Mouse (Mus musculus): ENCODE measurements at regions not wholly inside any gene's neighbourhood (a gene's known extent, or its start where the extent isn't known, plus 50 kb on each side); places are given as distances from the start of the nearest gene placed in this dataset.
A peak's percentile ranks its signal among the peaks of the same experiment; 100 is the strongest.

DNA sequence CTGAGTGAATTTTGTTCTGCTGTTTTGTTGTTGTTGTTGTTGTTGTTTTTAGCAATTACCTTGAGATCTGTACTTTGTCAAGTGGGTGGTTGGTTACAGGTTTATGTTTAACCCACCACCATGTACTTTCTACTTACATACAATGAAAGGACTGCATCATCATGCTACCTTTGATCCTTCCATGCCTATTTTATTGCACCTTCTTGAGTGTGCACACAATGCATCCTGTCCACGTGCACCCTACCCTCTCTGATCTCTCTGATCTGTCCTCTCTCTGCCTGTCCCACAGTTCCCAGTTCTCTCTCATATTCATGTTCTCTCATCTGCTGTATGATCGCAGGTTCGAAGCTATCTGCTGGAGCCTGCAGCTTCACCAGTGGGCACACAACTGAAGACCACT lies 59.9 kb upstream of the Gas1 start:
- no peak for DNase-seq (ENCODE audit: low spot score in 2 of 2)

DNA sequence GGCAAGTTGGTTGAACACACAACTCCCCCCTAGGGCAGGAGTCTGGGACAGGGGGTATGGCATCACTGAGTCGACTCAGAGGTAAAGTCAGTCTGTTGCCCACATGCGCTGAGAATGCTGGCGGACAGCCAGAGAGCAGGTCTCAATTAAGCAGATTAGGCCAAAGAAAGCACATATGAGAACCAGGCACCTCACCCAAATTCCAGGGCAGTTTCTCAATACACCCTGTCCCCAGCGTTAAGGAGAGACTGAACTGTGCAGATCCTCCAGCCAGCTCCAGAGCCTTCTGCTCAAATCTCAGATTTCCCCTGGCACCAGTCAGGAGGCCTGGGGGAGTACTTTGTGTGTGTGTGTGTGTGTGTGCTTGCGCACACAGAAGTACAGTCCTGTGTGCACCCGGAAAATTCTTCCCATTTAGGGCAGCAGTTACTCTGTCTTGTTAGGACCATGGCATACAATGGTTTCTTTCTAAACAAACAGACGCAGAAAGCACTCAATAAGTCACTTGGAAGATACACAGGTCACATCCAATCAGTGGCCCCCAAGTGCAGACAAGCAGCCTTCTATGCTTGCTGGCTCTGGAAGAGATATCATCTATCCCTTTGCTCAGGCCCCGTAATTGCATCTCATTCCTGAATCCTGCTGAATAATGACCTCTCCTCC lies 65.4 kb upstream of the Gas1 start:
- DNase-seq (ENCODE audit: low spot score in 2 of 2) = no peak

DNA sequence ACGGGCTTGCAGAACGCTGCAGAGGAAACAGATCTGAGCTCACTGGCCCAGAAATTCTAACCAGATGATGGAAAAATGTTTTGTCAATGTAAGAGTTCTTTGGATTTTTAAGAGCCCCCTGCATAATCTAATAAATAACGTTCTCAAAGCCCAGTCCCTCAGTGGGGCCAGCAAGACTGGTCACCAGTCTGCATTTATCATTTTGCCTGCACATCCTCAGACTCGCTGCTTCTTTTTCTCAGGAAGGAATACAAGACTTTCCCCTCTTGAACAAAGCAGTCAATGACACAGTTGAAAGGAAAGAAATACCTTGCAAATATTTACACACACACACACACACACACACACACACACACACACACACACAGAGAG lies 65.9 kb upstream of the Gas1 start:
- DNase-seq (ENCODE audit: low spot score in 2 of 2) = no peak

DNA sequence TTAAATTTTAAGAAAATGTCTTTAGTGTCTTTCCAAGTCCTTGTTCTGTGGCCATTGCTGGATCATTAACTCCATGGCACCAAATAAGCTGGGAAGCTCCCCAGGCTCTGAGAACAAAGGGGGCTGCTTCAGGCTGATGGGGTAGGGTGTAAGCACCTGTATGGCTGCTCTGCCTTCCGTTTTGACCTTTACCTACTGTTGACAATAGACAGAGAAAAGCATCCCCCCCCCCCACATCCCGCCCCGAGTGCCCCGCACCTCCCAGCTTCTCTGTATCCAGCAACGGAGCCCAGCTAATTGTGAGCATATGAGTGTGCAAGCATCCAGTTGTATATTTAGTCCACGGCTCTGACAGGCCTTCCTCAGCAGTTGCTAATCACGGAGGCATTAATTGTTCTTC lies 78.0 kb upstream of the Gas1 start:
- no peak for DNase-seq (ENCODE audit: low spot score in 2 of 2)

DNA sequence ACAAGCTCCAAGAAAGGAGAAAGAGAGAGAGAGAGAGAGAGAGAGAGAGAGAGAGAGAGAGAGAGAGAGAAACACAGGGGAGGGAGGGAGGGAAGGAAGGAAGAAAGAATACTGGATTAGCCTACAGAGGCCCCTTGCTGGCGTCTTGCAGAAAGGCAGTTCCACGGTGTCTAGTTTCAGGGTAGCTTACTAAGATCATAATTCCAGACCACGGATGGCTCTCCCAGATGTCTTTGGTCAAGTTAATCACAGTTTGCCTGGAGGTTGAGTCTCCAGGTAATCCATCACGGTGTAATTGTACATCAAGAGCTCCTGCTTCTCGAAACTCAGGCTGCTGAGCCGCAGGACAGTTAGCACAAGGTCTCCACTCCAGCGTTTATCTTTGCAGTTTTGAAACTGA lies 78.5 kb upstream of the Gas1 start:
- no peak for DNase-seq (ENCODE audit: low spot score in 2 of 2)

DNA sequence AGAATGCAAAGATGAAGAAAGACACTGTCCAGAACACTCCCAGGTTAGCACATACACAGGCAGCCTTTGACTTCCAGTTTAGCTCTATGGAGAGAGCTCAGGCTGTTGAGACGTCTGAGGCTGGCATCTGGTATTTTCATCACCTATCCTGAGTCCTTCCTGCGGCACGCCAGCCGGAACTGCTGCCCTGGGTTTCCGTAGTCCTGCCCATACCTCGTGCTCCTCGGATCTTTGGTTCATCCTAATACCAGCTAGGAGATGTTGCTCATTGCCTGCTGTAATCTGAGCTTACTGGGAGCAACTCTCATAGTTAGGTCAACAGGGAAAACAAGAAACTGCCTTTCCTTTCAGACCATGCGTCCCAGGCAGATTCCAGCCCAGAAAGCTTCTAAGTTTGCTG lies 79.8 kb upstream of the Gas1 start:
- DNase-seq (ENCODE audit: low spot score in 2 of 2) = no peak

DNA sequence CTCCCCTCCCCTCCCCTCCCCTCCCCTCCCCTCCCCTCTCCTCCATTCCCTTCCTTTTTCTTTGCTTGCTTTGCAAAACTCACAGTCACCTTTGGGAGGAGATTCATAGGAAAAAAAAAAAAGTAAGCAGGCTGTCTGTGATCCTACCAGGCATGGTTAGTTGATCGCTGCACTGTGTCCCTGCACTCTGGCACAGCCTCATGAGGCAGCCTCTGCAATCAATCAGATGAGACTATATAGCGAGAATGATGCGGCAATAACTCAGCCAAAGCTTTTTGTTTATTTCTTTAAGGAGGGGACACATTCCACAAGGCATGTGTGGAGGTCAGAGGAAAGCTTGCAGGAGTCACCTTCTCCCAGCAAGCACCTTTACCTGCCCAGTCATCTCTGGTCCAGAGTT lies 80.7 kb upstream of the Gas1 start:
- no peak for DNase-seq (ENCODE audit: low spot score in 2 of 2)

DNA sequence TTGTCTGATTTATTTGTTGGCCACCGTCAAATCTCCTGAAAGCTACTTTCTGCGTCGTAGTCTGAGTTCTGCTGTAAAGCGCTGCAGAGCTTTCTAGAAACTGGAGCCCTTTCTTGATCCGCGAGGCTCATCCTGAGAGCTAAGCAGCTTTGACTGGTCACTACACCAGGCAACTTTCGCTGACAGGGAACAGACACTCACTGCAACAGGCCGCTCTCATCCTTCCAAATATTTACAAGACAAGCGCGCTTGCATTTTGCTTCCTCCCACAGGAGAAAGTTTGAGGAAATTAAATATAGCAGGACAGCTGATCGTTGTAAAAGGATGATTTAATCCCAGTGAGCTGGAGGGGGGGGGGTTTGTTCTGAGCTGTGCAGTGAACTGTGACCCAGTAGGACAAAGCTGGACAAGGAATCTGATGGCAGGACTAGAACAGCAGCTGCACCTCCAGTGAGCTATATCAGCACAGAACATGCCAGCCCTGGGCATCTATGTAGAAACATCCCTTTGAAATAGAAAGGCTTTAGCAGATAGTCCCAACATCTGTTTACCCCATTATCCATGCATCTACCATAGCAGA lies 85.4 kb upstream of the Gas1 start:
- no peak for DNase-seq (ENCODE audit: low spot score in 2 of 2)

DNA sequence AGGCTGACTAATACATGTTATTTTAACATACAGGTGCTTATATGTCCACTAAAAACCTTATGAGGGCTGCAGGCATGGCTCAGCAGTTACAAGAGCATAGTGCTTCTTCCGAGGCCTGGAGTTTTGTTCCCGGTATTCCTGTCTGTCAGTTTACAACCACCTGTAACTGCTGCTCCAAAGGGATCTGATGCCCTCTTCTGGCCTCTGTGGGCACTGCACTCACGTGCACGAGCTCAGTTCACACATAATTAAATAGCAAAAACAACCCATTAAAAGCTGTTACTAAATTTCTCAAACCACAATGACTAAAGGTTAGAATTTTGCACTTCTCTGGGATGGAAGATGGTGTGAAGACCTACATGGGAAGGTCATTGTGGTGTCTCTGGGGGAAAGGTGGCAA lies 87.3 kb upstream of the Gas1 start:
- DNase-seq (ENCODE audit: low spot score in 2 of 2) = no peak

DNA sequence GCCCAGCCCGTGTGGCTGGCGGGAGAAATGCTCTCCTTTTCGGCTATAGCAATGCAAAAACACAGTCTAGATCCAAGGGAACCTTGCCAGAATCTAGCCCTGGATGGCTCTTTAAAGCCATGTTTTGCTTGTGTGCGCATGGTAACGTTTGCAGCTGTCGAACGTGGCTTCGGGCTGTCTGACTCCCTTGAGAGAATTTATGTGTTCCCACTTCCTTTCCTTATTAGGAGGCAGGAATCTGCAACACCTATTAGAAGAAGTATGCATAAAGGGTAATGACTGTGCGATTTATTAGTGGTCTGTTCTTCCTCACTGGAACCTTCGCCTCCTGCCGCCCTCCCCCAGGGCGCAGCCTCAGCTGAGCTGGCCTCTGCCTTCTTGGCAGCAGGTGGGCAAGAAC lies 90.4 kb upstream of the Gas1 start:
- peak in 1 of 2 experiments; percentile 18 for DNase-seq (ENCODE audit: low spot score in 2 of 2)

DNA sequence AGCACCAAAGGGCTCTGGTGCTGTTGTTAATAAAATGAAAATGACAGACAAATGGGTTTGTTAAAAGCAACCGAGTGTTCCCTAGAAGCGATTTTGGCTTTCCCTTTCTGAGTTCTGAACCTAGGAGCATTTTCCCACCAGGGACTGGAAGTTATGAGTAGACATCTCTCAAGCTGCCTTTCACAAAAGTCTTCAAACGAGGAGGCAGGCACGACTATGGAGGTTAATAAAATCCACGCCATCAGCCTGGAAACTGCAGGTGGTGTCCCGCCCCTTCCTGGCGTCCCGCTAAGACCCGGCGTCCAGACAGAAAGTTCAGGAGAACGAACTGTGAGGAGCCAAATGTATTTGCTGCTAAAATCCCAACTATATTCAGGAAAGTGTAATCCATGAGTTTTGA lies 91.1 kb upstream of the Gas1 start:
- DNase-seq (ENCODE audit: low spot score in 2 of 2) = no peak

DNA sequence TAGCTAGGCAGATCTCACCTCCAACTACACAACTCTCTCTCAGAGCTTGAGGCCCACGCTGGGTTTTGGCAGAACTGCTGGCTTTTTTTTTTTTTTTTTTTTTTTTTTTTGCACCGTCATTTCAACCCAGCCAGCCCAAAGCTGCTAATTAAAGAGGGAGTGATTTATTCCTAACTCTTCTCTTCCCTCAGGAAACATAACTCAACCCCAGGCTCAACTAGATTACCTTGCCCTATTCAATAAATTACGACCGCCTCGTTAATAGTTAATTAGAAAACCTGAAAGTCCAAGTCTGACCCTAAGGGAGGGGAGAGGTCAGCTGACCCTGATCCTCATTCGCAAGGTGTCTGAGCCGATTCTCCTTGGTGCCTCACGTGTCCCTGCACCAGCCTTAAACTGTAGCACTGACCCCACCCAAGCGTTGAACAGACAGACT lies 92.3 kb upstream of the Gas1 start:
- DNase-seq (ENCODE audit: low spot score in 2 of 2) = no peak

DNA sequence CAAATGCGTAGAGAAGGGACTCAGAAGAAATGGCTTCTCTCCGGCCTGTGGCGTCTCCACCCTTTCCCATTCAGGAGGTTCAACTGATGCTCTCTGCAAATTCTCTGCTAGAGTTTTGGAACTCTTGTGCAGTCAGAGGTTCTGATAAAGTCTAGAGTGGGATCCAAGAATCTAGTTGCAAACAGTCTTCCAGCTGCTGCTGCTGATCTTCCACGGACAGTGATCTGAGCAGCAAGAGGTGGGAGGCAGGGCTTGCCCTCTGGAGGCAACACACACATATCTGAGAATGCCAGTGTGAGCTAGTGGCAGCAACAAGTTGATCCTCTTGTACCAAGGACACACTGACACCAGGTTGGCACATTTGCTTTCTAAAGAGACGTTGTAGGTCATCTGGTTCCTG lies 93.4 kb upstream of the Gas1 start:
- no peak for DNase-seq (ENCODE audit: low spot score in 2 of 2)

DNA sequence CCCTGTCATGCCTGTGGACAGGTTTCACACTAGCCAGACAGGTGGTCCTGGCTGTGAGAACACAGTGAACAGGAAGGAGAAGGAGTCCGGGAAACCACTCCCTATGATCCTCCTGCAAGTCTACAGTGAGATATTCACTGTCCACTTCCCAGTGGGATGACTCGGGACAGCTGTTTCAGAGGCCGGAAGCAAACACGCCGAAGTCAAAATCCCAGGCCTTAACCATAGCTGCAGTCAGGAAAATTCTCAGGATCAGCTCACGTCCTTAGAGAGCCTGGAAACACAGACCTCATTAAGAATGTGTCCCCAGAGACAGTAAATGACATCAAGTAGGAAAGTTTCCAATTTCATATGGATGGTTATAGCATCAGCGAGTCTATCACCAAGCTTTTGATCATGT lies 96.2 kb upstream of the Gas1 start:
- no peak for DNase-seq (ENCODE audit: low spot score in 2 of 2)

DNA sequence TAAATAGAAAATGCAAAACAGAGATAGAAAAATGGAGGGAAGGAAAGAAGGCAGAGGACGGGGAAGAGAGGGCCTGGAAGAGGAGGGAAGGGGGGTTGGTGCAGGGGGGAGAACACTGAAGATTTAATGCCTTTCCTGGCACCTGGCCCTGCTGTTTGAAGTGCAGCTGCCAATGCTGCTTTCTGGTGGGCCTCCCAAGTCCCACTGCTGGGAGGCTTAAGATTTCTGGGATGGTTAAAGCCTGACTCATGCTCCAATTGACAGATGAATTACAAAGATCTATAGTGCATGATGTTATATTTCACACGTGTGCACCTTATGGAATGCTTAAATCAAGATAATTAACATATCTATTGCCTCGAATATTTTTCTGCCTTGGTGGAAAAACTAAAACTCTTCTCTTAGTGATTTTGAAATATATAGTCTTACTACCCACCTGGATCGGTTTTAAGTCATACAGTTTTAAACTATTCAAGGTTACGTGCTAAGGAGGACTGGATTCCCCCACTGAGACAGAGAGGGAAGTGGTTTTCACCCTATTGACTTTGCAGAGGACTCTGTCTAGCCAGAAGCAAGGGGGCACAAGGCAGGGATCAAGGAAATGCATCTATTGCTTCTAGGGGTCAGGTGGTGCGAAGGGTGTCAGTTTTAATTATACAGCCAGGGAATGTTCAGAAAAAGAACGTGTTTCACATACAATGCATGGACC lies 105.5 kb upstream of the Gas1 start:
- no peak for DNase-seq (ENCODE audit: low spot score in 2 of 2)

DNA sequence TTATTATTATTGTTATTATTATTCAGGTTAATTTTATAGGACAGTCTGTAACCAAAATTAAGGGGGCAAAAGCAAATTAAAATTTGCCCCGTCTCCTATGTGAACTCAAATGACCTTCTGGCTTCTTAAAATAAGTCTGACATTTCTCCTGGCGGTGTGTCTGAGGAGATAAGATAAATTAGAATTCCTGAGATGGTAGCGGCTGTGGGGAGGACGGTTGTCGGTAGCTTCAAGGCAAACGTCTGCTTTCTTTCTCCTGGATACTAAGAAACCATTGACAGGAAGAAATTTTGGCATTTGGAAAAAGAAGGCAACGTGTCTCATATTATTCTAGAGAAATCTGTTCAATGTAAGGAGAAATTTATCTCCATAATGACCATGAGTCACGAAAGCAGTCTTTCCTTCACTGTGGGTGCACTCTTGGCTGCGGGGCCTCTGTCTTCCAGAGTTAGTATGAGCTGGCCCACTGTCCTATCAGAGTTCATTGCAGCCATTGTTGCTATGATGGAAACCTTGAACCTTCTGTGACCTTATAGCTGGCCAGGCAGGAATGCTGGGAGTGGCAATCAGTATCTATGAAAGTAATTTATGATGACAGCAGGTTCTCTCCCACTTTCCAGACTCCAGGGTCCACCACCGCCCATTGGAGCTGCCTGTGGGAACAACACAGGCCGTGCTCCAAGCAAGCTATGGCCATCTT lies 109.5 kb upstream of the Gas1 start:
- DNase-seq (ENCODE audit: low spot score in 2 of 2) = no peak

DNA sequence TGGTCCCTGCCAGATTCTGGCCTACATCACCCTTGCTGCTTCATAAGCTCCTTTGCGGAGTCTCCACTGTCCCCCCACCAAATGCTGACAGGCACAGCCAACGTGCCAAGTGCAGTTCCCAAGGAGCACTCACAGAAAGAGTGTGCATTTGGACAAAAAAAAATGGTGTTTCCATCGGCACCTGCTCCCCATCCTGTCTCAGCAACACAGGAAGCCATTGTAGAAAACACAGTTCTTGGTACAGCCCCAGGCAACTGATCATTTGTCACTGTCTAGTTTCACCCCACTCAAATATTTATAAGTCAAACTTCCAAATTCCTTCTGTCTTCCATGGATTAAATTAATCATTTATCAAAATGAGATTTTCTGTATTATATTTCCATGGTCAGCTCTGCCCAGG lies 112.5 kb upstream of the Gas1 start:
- DNase-seq (ENCODE audit: low spot score in 2 of 2) = no peak

DNA sequence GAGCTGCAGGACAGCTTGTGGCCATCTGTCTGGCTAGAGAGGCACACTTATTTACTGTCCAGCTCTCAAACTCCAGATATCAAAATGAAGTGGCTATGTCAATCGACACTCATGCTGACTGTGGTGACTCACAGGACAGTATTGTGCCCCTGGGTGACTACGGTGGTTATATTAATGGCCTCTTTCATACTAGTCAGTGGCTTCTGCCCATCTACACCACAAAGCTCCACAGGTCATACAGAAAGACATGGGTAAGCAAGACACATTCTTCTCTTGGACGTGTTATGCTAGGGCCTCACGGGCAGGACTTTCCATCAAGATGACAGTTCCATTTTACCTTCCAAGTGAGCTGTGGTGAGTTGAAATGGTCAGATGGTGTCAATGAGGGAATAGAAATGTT lies 113.7 kb upstream of the Gas1 start:
- no peak for DNase-seq (ENCODE audit: low spot score in 2 of 2)

DNA sequence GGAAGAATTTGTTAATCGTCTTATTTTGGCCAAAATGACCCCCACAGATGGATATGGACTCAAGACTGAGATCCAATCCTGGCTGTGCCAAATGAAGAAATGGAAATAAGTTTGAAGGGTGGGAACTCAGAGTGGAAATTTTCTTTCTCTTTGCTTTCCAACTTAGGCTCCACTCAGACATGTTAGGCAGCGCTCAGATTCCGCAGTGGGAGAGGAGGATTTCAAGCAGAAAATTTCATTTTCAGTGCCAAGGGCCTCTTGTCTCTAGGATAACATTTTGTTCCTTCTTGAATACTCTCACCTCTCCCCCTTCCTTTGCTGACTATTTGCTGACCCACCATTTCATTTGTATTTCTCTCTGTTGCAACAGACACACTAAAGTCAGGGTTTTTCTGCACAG lies 114.2 kb upstream of the Gas1 start:
- no peak for DNase-seq (ENCODE audit: low spot score in 2 of 2)

DNA sequence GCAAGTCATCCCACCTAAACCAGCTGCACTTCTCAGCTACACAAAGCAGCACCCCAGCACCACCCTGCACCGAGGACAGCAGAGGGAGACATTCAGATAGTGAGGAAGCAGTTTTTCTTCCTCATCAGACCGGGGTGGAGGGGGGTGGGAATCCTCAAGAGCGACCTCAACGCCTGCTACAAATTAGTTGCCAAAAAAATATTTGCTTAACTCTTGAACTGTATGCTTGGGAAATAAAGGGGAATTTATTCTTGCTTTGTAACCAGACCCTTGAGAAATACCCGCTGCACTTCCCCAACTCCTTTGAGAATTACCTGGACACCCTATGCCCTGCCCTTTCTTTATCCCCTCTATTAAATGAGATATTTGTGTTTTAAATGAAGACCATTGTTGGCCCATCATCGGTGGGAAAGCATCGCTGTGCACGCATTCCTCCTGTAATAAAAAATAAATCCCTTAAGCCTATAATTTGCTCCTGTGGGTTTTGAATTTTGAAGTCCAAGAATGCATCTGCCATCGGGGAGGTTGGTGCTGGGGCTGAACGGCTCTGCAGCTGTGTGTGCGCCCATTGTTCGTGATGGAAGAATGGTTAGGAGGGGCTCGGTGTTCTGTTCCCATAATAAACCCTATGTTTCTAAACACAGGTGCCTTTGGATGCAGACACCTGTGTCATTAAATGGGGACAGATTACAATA lies 119.2 kb upstream of the Gas1 start:
- no peak for DNase-seq (ENCODE audit: low spot score in 2 of 2)

DNA sequence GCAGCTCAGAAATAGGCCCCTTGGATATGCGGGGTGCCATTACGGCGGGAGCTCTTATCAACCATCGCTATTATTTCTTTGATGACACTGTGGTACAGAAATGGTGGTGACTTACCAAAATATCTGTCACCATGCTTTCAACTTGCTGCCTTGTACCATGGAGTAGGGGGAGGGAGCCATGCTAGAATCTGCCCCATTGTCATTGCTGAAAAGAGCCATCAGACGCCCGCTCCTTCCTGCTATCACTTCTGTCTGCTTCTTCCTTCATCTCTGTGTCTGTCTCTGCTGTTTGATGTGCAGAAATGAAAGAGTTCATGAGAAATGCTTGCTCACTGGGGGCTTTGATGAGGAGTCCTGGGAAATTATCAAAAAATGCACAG lies 119.7 kb upstream of the Gas1 start:
- no peak for DNase-seq (ENCODE audit: low spot score in 2 of 2)

DNA sequence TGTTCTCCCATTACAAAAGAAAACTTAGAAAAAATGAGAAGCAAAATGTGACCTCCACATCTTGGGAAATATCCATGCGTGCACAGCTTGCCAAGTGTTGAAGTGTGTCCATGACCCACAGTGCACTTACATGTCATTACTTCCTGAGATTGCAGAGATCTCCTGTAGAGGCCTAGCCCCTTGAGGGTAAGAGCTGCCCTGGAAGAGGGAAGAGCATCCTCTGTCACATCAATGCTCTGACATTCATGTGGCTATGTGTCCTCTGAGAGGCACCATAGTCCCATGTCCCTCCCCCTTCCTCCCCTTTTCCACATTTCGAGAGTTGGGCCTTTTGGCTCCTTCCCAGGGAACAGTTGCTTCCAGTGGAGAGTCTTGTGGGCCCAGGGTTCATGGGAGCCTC lies 121.4 kb upstream of the Gas1 start:
- no peak for DNase-seq (ENCODE audit: low spot score in 2 of 2)
